Mouse (Mus musculus) limb, embryonic 10.5 days (tissue): ENCODE measurements at regions not wholly inside any gene's neighbourhood (a gene's known extent, or its start where the extent isn't known, plus 50 kb on each side); places are given as distances from the start of the nearest gene placed in this dataset.
A peak's percentile ranks its signal among the peaks of the same experiment; 100 is the strongest.

Experiments
- DNase-seq: peaks from one replicate; pipeline ENCODE4 v3.0.0-alpha.2; 2017; ENCODE audit warnings: low spot score
- H3K27ac ChIP-seq: fragments of 300-500 bp; sonication (generic); 2 replicates; pipeline ENCODE4 v1.5.1; 2016; ENCODE audit warnings: mild to moderate bottlenecking
- H3K27me3 ChIP-seq: fragments of 300-500 bp; sonication (generic); 2 replicates; pipeline ENCODE4 v1.6.1; 2016; ENCODE audit warnings: low read depth, mild to moderate bottlenecking; ENCODE audit not compliant: poor library complexity, severe bottlenecking
- H3K36me3 ChIP-seq: fragments of 300-500 bp; sonication (generic); 2 replicates; pipeline ENCODE4 v1.6.1; 2016; ENCODE audit warnings: mild to moderate bottlenecking, moderate library complexity
- H3K4me1 ChIP-seq: fragments of 300-500 bp; sonication (generic); 2 replicates; pipeline ENCODE4 v1.6.1; 2016
- H3K4me3 ChIP-seq: fragments of 300-500 bp; sonication (generic); 2 replicates; pipeline ENCODE4 v1.5.1; 2016; ENCODE audit warnings: mild to moderate bottlenecking, moderate library complexity
- H3K9me3 ChIP-seq: fragments of 300-500 bp; sonication (generic); replicated peaks from 2 replicates; pipeline ENCODE4 v1.6.1; 2016; ENCODE audit warnings: mild to moderate bottlenecking
- WGBS: fragments of 180-500 bp; shearing (Covaris S2); methylation state at CpG from one replicate; pipeline ENCODE4 v1.1.7; 2016; 5-methylcytosine and 5-hydroxymethylcytosine counted together

GRCm38 (mm10) chrX:92981141-92981540 is 305.1 kb upstream of the Arx start:
- Histone ChIP-seq H3K4me1 (no peaks in the 10 kb centered on the region), H3K4me3 (no peak overlapping the region), H3K27me3 (no peaks in the 10 kb centered on the region), H3K9me3 (no peaks in the 10 kb centered on the region), H3K27ac (no peak overlapping the region), H3K36me3 (no peaks in the 10 kb centered on the region)
- no peak for DNase-seq

DNA sequence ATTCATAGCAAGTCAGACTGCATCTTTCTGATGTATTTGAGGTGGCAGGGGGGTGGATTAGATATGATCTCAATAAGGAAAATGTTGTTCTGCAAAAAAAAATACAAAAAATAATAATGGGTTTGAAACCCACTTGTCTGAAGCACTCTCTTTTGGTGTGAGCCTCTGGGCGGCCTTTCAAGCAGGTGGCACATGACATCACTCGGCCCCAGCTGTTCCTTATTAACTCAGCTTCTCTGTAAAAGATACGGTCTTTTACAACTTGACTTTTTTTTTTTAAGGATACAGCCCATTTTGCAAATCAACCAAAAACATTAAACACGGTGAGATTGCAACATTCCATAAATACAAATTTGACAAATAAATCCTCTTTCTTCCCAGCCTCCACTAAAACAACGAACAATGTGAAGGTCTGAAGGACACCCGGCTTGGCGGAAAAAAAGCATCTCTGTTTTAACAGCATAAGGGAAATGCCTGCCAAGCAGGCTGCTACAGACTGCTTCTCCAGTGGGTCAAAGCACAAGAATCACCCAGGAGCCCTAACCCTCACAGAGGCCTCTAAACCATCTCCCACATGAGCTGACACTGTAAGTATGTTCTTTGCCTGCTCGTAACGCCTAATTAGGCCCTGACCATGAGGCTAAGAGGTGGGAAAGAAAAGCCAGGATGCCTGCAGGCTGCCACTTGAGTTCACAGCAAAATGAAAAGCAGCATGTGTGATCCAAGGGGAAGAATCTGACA is 283.8 kb upstream of the Arx start:
- no peak overlapping the region for H3K27ac ChIP-seq
- 39% methylated on average over 9 of the region's 9 CpGs for WGBS
- H3K4me1 ChIP-seq: no peaks in the 10 kb centered on the region
- no peaks in the 10 kb centered on the region for H3K9me3 ChIP-seq
- no peaks in the 10 kb centered on the region for H3K36me3 ChIP-seq
- peak; percentile 31 for DNase-seq
- no peaks in the 10 kb centered on the region for H3K27me3 ChIP-seq
- H3K4me3 ChIP-seq: no peak overlapping the region

DNA sequence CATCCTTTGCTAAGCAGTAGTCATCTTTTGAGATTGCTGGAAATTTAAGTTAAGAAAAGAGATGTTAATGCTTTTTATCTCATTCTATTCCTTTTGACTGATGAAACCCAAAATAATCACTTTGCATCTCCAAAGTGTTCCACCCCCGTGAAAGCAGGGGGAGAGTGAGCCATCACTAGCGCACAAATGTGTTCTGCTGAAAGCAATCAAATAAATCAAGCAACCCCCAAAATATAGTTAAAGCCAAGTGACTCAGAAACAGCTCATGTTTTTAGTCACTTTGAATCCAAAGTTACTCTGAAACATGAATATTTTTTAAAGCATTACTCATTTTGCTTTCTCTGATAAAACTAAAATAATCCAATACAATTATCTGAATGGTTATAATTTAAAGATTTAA is 279.6 kb upstream of the Arx start:
- H3K4me3 ChIP-seq: no peak overlapping the region
- no peaks in the 10 kb centered on the region for H3K9me3 ChIP-seq
- no peaks in the 10 kb centered on the region for H3K27me3 ChIP-seq
- H3K4me1 ChIP-seq: no peaks in the 10 kb centered on the region
- H3K36me3 ChIP-seq: no peaks in the 10 kb centered on the region
- 74% methylated on average over 2 of the region's 2 CpGs for whole genome bisulfite sequencing
- no peak for DNase-seq
- H3K27ac ChIP-seq: no peak overlapping the region

DNA sequence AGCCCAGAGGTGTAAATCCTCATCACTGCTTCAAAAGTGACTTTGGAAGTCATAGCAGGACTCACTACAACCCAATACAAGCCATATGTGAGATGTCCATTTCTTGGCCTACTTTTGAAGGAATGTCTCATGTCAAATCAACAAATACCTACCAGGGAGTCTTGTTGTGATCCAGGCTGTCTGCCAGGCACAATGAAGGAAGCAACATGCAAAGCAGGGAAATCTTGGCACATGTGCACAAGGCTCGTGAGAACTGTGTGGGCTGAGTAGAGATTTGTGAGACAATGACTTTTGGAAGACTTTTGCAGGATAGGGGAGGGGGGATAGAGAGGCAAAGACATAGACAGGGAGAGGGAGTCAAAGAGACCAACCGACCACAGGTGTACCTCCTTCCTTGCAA is 274.7 kb upstream of the Arx start:
- DNase-seq: no peak
- Histone ChIP-seq H3K4me1 (no peaks in the 10 kb centered on the region), H3K9me3 (no peaks in the 10 kb centered on the region), H3K4me3 (no peak overlapping the region), H3K36me3 (no peaks in the 10 kb centered on the region), H3K27me3 (no peaks in the 10 kb centered on the region), H3K27ac (no peak overlapping the region)
- 78% methylated on average over 2 of the region's 2 CpGs for WGBS

DNA sequence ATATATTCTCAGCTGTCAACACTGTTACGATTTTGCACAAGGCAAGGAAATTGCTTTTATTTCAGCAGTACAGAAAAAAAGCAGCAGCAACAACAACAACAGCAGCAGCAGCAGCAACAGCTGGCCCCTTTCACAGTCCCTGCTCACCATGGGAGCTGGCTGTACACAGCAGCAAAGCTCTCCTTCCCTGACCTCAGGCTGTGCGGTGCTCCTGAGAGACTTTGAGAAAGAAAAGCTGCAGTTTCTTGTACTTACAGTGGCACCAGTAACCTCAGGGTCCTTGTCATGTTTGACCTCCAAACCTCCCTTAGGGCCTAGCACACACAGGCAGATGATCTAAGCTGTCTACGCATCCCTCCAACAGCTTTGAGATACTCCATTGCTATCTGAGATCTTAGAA is 269.9 kb upstream of the Arx start:
- 72% methylated on average over 3 of the region's 3 CpGs for WGBS
- H3K27ac ChIP-seq: no peak overlapping the region
- H3K36me3 ChIP-seq: no peaks in the 10 kb centered on the region
- no peak for DNase-seq
- no peaks in the 10 kb centered on the region for H3K9me3 ChIP-seq
- H3K27me3 ChIP-seq: no peaks in the 10 kb centered on the region
- H3K4me1 ChIP-seq: no peaks in the 10 kb centered on the region
- H3K4me3 ChIP-seq: no peak overlapping the region

GRCm38 (mm10) chrX:93041096-93041495 is 245.1 kb upstream of the Arx start:
- no peak overlapping the region for H3K27ac ChIP-seq
- no peak overlapping the region for H3K4me3 ChIP-seq
- no peak for DNase-seq
- no peaks in the 10 kb centered on the region for H3K4me1 ChIP-seq
- H3K27me3 ChIP-seq: 0 out of 2 replicates have a peak, but pooled peaks cover 4% of the 10 kb centered on the region
- 80% methylated on average over 1 of the region's 1 CpGs for WGBS
- no peaks in the 10 kb centered on the region for H3K36me3 ChIP-seq
- H3K9me3 ChIP-seq: no peaks in the 10 kb centered on the region

- no peaks in the 10 kb centered on the region for H3K9me3 ChIP-seq
- no peak for DNase-seq
- WGBS: 65% methylated on average over 3 of the region's 3 CpGs
Observed at GRCm38 (mm10) chrX:93042736-93043135, 243.5 kb upstream of the Arx start.

GRCm38 (mm10) chrX:93048967-93049754 is 237.1 kb upstream of the Arx start:
- Histone ChIP-seq H3K36me3 (no peaks in the 10 kb centered on the region), H3K27ac (no peak overlapping the region), H3K27me3 (no peaks in the 10 kb centered on the region), H3K4me3 (no peak overlapping the region), H3K9me3 (no peaks in the 10 kb centered on the region), H3K4me1 (no peaks in the 10 kb centered on the region)
- WGBS: 63% methylated on average over 1 of the region's 1 CpGs
- no peak for DNase-seq

More at GRCm38 (mm10) chrX:93042736-93043135, 243.5 kb upstream of the Arx start:
- H3K27ac ChIP-seq: no peak overlapping the region
- no peaks in the 10 kb centered on the region for H3K4me1 ChIP-seq
- H3K4me3 ChIP-seq: no peak overlapping the region
- 0 out of 2 replicates have a peak, but pooled peaks cover 4% of the 10 kb centered on the region for H3K27me3 ChIP-seq
- no peaks in the 10 kb centered on the region for H3K36me3 ChIP-seq

DNA sequence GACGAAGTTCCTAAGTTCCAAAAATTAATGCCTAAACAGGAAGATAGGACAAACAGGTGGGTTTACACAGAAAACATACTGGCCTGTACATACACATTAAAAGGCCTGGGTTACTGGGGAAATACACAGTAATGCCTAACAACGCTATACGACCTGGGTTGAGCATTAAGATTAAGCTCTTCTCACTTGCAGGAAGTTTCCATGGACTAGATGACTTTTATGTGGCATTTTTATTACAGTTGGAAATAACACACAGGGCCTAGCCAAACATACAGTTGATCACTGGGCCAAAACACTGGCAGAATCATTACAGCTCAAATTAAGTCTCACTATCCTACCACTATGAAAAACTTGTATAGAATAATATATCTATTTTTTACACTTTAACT is 236.5 kb upstream of the Arx start:
- no peaks in the 10 kb centered on the region for H3K36me3 ChIP-seq
- no peak overlapping the region for H3K4me3 ChIP-seq
- H3K27me3 ChIP-seq: no peaks in the 10 kb centered on the region
- no peak overlapping the region for H3K27ac ChIP-seq
- no peak for DNase-seq
- no peaks in the 10 kb centered on the region for H3K9me3 ChIP-seq
- WGBS: 67% methylated on average over 3 of the region's 3 CpGs
- H3K4me1 ChIP-seq: no peaks in the 10 kb centered on the region

- whole genome bisulfite sequencing: 80% methylated on average over 4 of the region's 4 CpGs
- DNase-seq: no peak
Observed at GRCm38 (mm10) chrX:93059533-93059932, 226.7 kb upstream of the Arx start.

DNA sequence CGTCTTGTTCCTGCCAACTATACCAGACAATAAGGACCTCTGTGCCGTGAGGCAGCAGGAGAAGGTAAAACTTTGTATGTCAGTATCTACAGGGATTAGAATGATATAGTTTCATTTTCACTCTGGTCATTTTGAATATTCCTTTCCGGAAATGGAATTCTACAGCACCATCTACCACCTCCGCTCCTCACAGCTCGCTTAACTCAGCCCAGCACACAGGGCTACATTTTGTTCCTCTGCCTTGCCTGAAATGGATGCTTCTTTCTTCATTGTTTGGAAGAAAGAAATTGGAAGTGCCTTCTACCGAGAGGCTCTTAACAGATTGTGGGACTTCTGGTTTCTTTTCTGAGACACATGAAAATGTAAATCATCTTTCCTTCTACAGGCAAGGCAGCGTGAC is 217.4 kb upstream of the Arx start:
- H3K27ac ChIP-seq: no peak overlapping the region
- H3K4me1 ChIP-seq: no peaks in the 10 kb centered on the region
- WGBS: 67% methylated on average over 7 of the region's 7 CpGs
- no peak overlapping the region for H3K4me3 ChIP-seq
- peaks cover 22% of the 10 kb centered on the region; the same call in 1 of the 2 replicates for H3K27me3 ChIP-seq
- no peaks in the 10 kb centered on the region for H3K9me3 ChIP-seq
- no peaks in the 10 kb centered on the region for H3K36me3 ChIP-seq
- no peak for DNase-seq

More at GRCm38 (mm10) chrX:93059533-93059932, 226.7 kb upstream of the Arx start:
- no peak overlapping the region for H3K27ac ChIP-seq
- H3K36me3 ChIP-seq: no peaks in the 10 kb centered on the region
- H3K4me3 ChIP-seq: no peak overlapping the region
- no peaks in the 10 kb centered on the region for H3K27me3 ChIP-seq
- H3K4me1 ChIP-seq: no peaks in the 10 kb centered on the region
- H3K9me3 ChIP-seq: no peaks in the 10 kb centered on the region

- Histone ChIP-seq H3K4me3 (0 out of 2 replicates have a peak overlapping the region, but pooled peaks have one; percentile 10), H3K27me3 (peaks cover 22% of the 10 kb centered on the region; the same call in 1 of the 2 replicates), H3K9me3 (no peaks in the 10 kb centered on the region), H3K27ac (no peak overlapping the region), H3K4me1 (no peaks in the 10 kb centered on the region), H3K36me3 (no peaks in the 10 kb centered on the region)
- DNase-seq: peak; percentile 48
- WGBS: 13% methylated on average over 13 of the region's 13 CpGs
Observed at GRCm38 (mm10) chrX:93069569-93070289, 216.5 kb upstream of the Arx start.

DNA sequence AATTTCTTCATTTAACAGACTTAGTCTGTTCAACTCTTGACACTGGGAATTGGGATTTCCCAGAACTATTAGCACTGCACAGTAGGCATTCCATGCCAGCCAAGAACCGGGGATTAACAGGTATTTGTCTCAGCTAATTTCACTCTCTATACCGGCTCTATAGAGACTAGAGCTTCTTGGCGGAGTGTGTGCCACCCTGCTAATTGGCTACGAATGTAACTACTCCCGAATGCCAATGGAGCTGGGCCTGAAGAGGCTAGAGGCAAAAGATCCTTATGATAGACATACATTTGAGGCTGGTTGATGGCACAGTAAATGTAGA is 216.0 kb upstream of the Arx start:
- Histone ChIP-seq H3K9me3 (no peaks in the 10 kb centered on the region), H3K27me3 (peaks cover 22% of the 10 kb centered on the region; the same call in 1 of the 2 replicates), H3K4me1 (no peaks in the 10 kb centered on the region), H3K4me3 (no peak overlapping the region), H3K36me3 (no peaks in the 10 kb centered on the region), H3K27ac (no peak overlapping the region)
- 39% methylated on average over 5 of the region's 5 CpGs for WGBS
- DNase-seq: no peak
